Mouse (Mus musculus): ENCODE results near the gene Gm21885.

- TF ChIP-seq POLR2A (IDR thresholded peaks at IDR 0.05; ENCODE audit: extremely low read depth, insufficient read depth, low read length) (no peak), CTCF (IDR thresholded peaks at IDR 0.05; ENCODE audit: extremely low read depth, insufficient read depth, low read length) (no peak)
These were observed 8.4 kb upstream of the Gm21885 start for GRCm38 (mm10) chr11:94272960-94273927.

Data from cortical plate, adult 2 months (tissue).